ENCODE assay signal across 8 mouse cellular contexts in the genomic region with DNA sequence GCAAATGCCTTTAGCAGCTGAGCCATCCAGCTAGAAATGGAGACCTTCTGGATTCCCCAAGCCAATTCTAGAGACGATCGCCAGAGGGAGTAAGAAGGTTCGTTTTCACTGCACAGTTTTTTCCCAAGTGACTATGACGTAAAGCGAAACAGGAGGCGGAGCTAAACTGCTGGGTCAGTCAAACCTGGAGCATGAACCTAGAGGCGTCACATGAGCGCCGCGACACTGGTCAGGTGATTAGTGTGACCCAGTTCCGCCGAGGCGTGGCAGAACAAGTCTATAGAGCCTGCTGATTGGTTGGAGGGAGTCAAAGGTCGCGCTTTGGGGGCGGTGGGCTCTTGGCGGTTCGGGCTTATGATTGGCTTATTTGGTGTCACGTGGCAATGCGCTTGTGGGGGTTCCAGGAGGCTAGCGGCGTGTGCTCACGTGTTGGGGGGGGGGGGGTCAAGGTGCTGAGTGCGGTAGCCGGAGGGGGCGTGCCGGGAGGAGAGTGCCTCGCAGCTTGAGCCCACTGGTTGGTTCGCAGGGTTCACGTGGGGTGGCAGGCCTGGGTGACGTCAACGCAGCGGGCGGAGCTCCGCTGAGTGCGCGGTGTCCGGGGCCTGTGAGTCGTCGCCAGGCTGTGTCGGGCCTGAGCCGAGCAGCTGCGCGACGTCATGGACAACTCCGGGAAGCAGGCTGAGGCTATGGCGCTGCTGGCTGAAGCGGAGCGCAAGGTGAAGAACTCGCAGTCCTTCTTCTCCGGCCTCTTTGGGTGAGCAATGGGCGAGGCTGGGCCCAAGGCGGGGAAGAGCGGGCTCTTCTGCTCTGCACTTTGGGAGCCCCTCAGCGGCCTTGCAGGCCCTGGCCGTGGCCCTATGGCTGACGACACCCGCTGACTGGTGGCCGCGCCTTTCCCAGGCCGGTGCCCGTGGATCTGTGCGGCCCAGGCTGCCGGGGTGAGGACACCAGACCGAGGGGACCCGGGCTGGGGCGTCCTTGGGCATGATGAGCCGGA. TPM values are rescaled to one million over a fixed set of nuclear protein-coding genes. Genes with fewer than 3 reads are reported as not detected.
DNase-seq lines count a peak whose midpoint lies in the region; ATAC-seq and TF ChIP-seq lines count a peak whose summit lies in the region.

Napa (plus strand) TSS at position 438 of the 997 bp plus-strand sequence.

- peak; percentile 89 for TF ChIP-seq CTCF in heart, adult 2 months (IDR thresholded peaks at IDR 0.05)

- H3K4me3 ChIP-seq in embryonic facial prominence, embryonic 14.5 days (ENCODE audit: low read depth, low read length): peak within 1 kb of the TSS; percentile 72
- peak within 1 kb of the TSS; percentile 87 for H3K4me3 ChIP-seq in heart, adult 2 months
- H3K4me3 ChIP-seq in limb, embryonic 13.5 days: peak within 1 kb of the TSS; percentile 93
- H3K4me3 ChIP-seq in midbrain, embryonic 16.5 days (ENCODE audit: low read depth, low read length): peak within 1 kb of the TSS; percentile 94

- peak; percentile 99 for DNase-seq in 3T3-L1 (ENCODE audit: low read depth, low spot score)
- peak; percentile 94 for DNase-seq in adrenal gland, postnatal 4 days (ENCODE audit: low spot score in 2 of 2)
- DNase-seq in embryonic facial prominence, embryonic 14.5 days (ENCODE audit: low spot score): peak; percentile 100
- DNase-seq in heart, adult 2 months: peak; percentile 97 to 99
- DNase-seq in kidney, adult 8-10 months: peak; percentile 100
- peak; percentile 91 to 98 for DNase-seq in spleen, postnatal 10 days (ENCODE audit: low spot score in 2 of 2)

- peak; percentile 87; the same call in 1 of the 2 replicates for TF ChIP-seq EP300 in heart, adult 2 months (IDR thresholded peaks at IDR 0.05; ENCODE audit: insufficient read depth, low read depth, low read length)

- H3K4me2 ChIP-seq in embryonic facial prominence, embryonic 14.5 days (ENCODE audit: low read depth, low read length): peak within 1 kb of the TSS; percentile 74
- peak within 1 kb of the TSS; percentile 95 for H3K4me2 ChIP-seq in limb, embryonic 13.5 days (replicated peaks)
- peak within 1 kb of the TSS; percentile 79 for H3K4me2 ChIP-seq in midbrain, embryonic 16.5 days (ENCODE audit: low read length)

- peak within 1 kb of the TSS; percentile 96 for H3K9ac ChIP-seq in embryonic facial prominence, embryonic 14.5 days (ENCODE audit: low read depth, low read length)
- H3K9ac ChIP-seq in heart, adult 2 months (ENCODE audit: low read depth, low read length): peak within 1 kb of the TSS; percentile 89
- peak within 1 kb of the TSS; percentile 99 for H3K9ac ChIP-seq in limb, embryonic 13.5 days
- H3K9ac ChIP-seq in midbrain, embryonic 16.5 days (ENCODE audit: low read depth, low read length): peak within 1 kb of the TSS; percentile 97

- intact Hi-C loops in heart, adult 2 months (cut with DNase I): loop anchor here (1.0 to 5.0 kb wide), 4 partner anchors 21 to 176 kb away; partner anchors contain the start of genes Kptn and Selenow

- peaks cover 12% of the 10 kb centered on the region; the same call in 1 of the 2 replicates for H3K36me3 ChIP-seq in embryonic facial prominence, embryonic 14.5 days (ENCODE audit: control insufficient read depth, insufficient read depth, low read length)
- no peaks in the 10 kb centered on the region for H3K36me3 ChIP-seq in heart, adult 2 months (ENCODE audit: control insufficient read depth, insufficient read depth, low read length)
- H3K36me3 ChIP-seq in limb, embryonic 13.5 days: peaks cover 23% of the 10 kb centered on the region
- H3K36me3 ChIP-seq in midbrain, embryonic 16.5 days (ENCODE audit: control insufficient read depth, insufficient read depth, low read length): peaks cover 3% of the 10 kb centered on the region; the same call in 1 of the 2 replicates

- peaks cover 3% of the 10 kb centered on the region for H3K79me2 ChIP-seq in heart, adult 2 months (replicated peaks; ENCODE audit: control insufficient read depth, insufficient read depth, low read length)

- H3K4me1 ChIP-seq in embryonic facial prominence, embryonic 14.5 days (ENCODE audit: control insufficient read depth, insufficient read depth, low read length): peaks cover 11% of the 10 kb centered on the region
- H3K4me1 ChIP-seq in heart, adult 2 months (ENCODE audit: control insufficient read depth, insufficient read depth, low read length): peaks cover 7% of the 10 kb centered on the region
- H3K4me1 ChIP-seq in limb, embryonic 13.5 days: peaks cover 22% of the 10 kb centered on the region
- peaks cover 20% of the 10 kb centered on the region for H3K4me1 ChIP-seq in midbrain, embryonic 16.5 days (ENCODE audit: control insufficient read depth, insufficient read depth, low read length)

- H3K9me3 ChIP-seq in embryonic facial prominence, embryonic 14.5 days (ENCODE audit: control insufficient read depth, low read length): no peaks in the 10 kb centered on the region
- H3K9me3 ChIP-seq in limb, embryonic 13.5 days: no peaks in the 10 kb centered on the region
- H3K9me3 ChIP-seq in midbrain, embryonic 16.5 days (replicated peaks; ENCODE audit: control insufficient read depth, low read length, poor library complexity, severe bottlenecking): no peaks in the 10 kb centered on the region

- peak within 1 kb of the TSS; percentile 82 for H3K27ac ChIP-seq in embryonic facial prominence, embryonic 14.5 days (replicated peaks; ENCODE audit: low read depth, low read length)
- H3K27ac ChIP-seq in heart, adult 2 months: peak within 1 kb of the TSS; percentile 95
- H3K27ac ChIP-seq in limb, embryonic 13.5 days: peak within 1 kb of the TSS; percentile 79
- peak within 1 kb of the TSS; percentile 88 for H3K27ac ChIP-seq in midbrain, embryonic 16.5 days (ENCODE audit: low read length)

- no peaks in the 10 kb centered on the region for H3K27me3 ChIP-seq in embryonic facial prominence, embryonic 14.5 days (replicated peaks; ENCODE audit: control insufficient read depth, insufficient read depth, low read length)
- H3K27me3 ChIP-seq in heart, adult 2 months (ENCODE audit: control insufficient read depth, insufficient read depth, low read length): no peaks in the 10 kb centered on the region
- H3K27me3 ChIP-seq in limb, embryonic 13.5 days: peaks cover 7% of the 10 kb centered on the region; the same call in 1 of the 2 replicates
- H3K27me3 ChIP-seq in midbrain, embryonic 16.5 days (ENCODE audit: control insufficient read depth, insufficient read depth, low read depth, low read length): peaks cover 2% of the 10 kb centered on the region; the same call in 1 of the 2 replicates

- peak; percentile 99 for ATAC-seq in embryonic facial prominence, embryonic 14.5 days (ENCODE audit: low read depth)
- ATAC-seq in limb, embryonic 13.5 days (ENCODE audit: low FRiP score, low read depth): peak; percentile 99
- ATAC-seq in midbrain, embryonic 16.5 days: peak; percentile 97

- peak; percentile 97 for TF ChIP-seq POLR2A in heart, adult 2 months (IDR thresholded peaks at IDR 0.05; ENCODE audit: insufficient read depth, low read depth, low read length)

- 0% methylated on average over 50 of the region's 68 CpGs for WGBS in embryonic facial prominence, embryonic 14.5 days
- under 1% methylated on average over 68 of the region's 68 CpGs for WGBS in heart, adult 2 months
- under 1% methylated on average over 68 of the region's 68 CpGs for WGBS in limb, embryonic 13.5 days
- under 1% methylated on average over 68 of the region's 68 CpGs for WGBS in midbrain, embryonic 16.5 days

RNA-seq across cellular contexts. Expression of gene Napa, which starts in this region (rescaled TPM):
- total RNA-seq in adrenal gland, postnatal 4 days (2021): 100 to 1,000 TPM; 130 to 136 TPM
- 190 and 203 TPM in 2 replicates for polyA plus RNA-seq in embryonic facial prominence, embryonic 14.5 days (2014; fragmentation: Nextera tagmentation; extraction: Ambion mirVana)
- 10 to 100 TPM; 74.0 to 95.3 TPM for total RNA-seq in heart, adult 2 months (2021)
- 147 and 165 TPM in 2 replicates for polyA plus RNA-seq in heart, adult 2 months (2012; rRNA removed)
- polyA plus RNA-seq in limb, embryonic 13.5 days (2015; fragmentation: Nextera tagmentation; extraction: Ambion mirVana): 232 and 245 TPM in 2 replicates
- polyA plus RNA-seq in midbrain, embryonic 16.5 days (2015; fragmentation: Nextera tagmentation; extraction: Ambion mirVana): 218 and 245 TPM in 2 replicates

Comparison
In these comparisons a context has a peak if more than half of its experiments do, and no peak if none do; other contexts are left out.
1. Peak in every context shown above with its lines: DNase-seq, ATAC-seq, H3K4me3 ChIP-seq and H3K27ac ChIP-seq.